Mouse (Mus musculus) liver, embryonic 14.5 days (tissue): ENCODE results near the gene Gab3. TPM values are rescaled to one million over a fixed set of nuclear protein-coding genes. Genes with fewer than 3 reads are reported as not detected.

Experiments
- ATAC-seq: fragments of 200-750 bp; cut with Nextera tagmentation; 2 replicates; pipeline ENCODE4 v1.8.0; 2017; ENCODE audit warnings: moderate number of reproducible peaks, mild to moderate bottlenecking, moderate library complexity; ENCODE audit not compliant: insufficient read depth
- DNase-seq, 3 experiments: peaks; one replicate each; pipeline ENCODE4 v3.0.0-alpha.2; 2012 to 2013; ENCODE audit warnings: low read depth in 3 of 3, low spot score in 3 of 3
- H3K27ac ChIP-seq: fragments of 300-500 bp; sonication (generic); 2 replicates; pipeline ENCODE4 v1.5.1; 2014; ENCODE audit warnings: moderate library complexity, mild to moderate bottlenecking, control low read depth, inconsistent platforms
- H3K27me3 ChIP-seq: fragments of 300-500 bp; sonication (generic); 2 replicates; pipeline ENCODE4 v1.6.1; 2014; ENCODE audit warnings: mild to moderate bottlenecking, low read length, moderate library complexity; ENCODE audit not compliant: control insufficient read depth, insufficient read depth
- H3K36me3 ChIP-seq: fragments of 300-500 bp; sonication (generic); replicated peaks from 2 replicates; pipeline ENCODE4 v1.6.1; 2014; ENCODE audit warnings: low read depth; ENCODE audit not compliant: control insufficient read depth, insufficient read depth
- H3K4me1 ChIP-seq, 2 experiments: fragments of 200-500 bp in 1 of 2; fragments of 300-500 bp in 1 of 2; sonication (generic) in 1 of 2; replicated peaks; 2 replicates each; pipeline ENCODE4 v1.6.1; 2012 to 2014; ENCODE audit warnings: antibody characterized with exemption in 1 of 2, inconsistent platforms in 1 of 2, low read length in 1 of 2; ENCODE audit not compliant: control insufficient read depth in 2 of 2, insufficient read depth in 2 of 2
- H3K4me2 ChIP-seq: fragments of 300-500 bp; sonication (generic); 2 replicates; pipeline ENCODE4 v1.6.1; 2014; ENCODE audit warnings: low read depth, mild to moderate bottlenecking, control low read depth, moderate library complexity
- H3K4me3 ChIP-seq, 2 experiments: fragments of 200-500 bp in 1 of 2; fragments of 300-500 bp in 1 of 2; sonication (generic) in 1 of 2; 2 replicates each; pipeline ENCODE4 v1.5.1; 2012 to 2014; ENCODE audit warnings: low read depth in 2 of 2, low read length in 2 of 2, mild to moderate bottlenecking in 2 of 2, control low read depth in 1 of 2, inconsistent platforms in 1 of 2, moderate library complexity in 1 of 2; ENCODE audit not compliant: insufficient read depth in 1 of 2
- H3K9ac ChIP-seq: fragments of 300-500 bp; sonication (generic); replicated peaks from 2 replicates; pipeline ENCODE4 v1.6.1; 2014; ENCODE audit warnings: mild to moderate bottlenecking, control low read depth, moderate library complexity
- H3K9me3 ChIP-seq: fragments of 300-500 bp; sonication (generic); 2 replicates; pipeline ENCODE4 v1.6.1; 2016; ENCODE audit warnings: low read length, mixed read lengths; ENCODE audit not compliant: control insufficient read depth
- CTCF ChIP-seq: IDR thresholded peaks from 2 replicates; pipeline ENCODE4 v1.5.1; 2016; ENCODE audit warnings: antibody characterized with exemption, low read depth, control low read depth
- EP300 ChIP-seq: IDR thresholded peaks from 2 replicates; pipeline ENCODE4 v1.6.1; 2016; ENCODE audit warnings: antibody characterized with exemption, low read depth
- WGBS: fragments of 180-500 bp; shearing (Covaris S2); extraction: QIAGEN DNeasy Blood & Tissue Kit; methylation state at CpG from one replicate; pipeline ENCODE4 v1.1.7; 2014; ENCODE audit not compliant: insufficient replicate concordance; 5-methylcytosine and 5-hydroxymethylcytosine counted together
- polyA plus RNA-seq, 2 experiments: library from polyadenylated mRNA; depleted of rRNA in 1 of 2; stranded (reverse) in 1 of 2; unstranded in 1 of 2; fragments of >200 nt; fragmentation: Nextera tagmentation in 1 of 2; extraction: Ambion mirVana in 1 of 2; gene quantifications; 2 replicates each; pipeline versions ENCODE4 v1.2.1 to v1.2.3; 2012 to 2014

Gab3 gene
- polyA plus RNA-seq, 2 experiments: 0.56 to 0.63 TPM

GRCm38 (mm10) chrX:75126893-75127292 is 41.6 kb upstream of the Gab3 start:
- Histone ChIP-seq H3K4me2 (peak overlapping the region; percentile 77), H3K9me3 (no peaks in the 10 kb centered on the region), H3K4me3 (no peak overlapping the region), H3K9ac (no peak overlapping the region), H3K27ac (no peak overlapping the region), H3K36me3 (peaks cover 21% of the 10 kb centered on the region), H3K4me1 (peaks cover 6 to 11% of the 10 kb centered on the region in 2 experiments; a peak in 3 of 4 replicates), H3K27me3 (no peaks in the 10 kb centered on the region)
- DNase-seq: no peak
- TF ChIP-seq EP300 (no peak), CTCF (no peak)
- no peak for ATAC-seq

DNA sequence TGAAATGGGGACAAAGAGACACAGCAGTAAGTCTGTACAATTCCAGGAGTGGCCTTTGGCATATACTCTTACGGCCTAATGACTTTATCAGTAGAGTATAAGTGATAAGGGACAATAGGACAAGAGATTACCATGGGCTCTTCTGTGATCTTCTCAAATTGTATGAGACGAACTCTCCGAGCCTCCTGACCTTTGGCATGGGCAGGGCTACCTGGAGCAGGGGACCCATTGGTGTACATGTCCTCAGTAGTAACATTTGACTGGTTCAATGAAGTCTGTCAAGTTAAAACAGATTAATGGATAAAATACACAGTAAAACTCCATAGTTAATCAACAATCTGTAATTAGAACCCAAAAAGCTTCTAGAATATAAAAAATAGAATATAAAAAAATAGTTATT is 40.3 kb upstream of the Gab3 start:
- DNase-seq (no peak), ATAC-seq (no peak)
- TF ChIP-seq CTCF: no peak
- TF ChIP-seq EP300: no peak
- no peaks in the 10 kb centered on the region for H3K9me3 ChIP-seq
- H3K9ac ChIP-seq: no peak overlapping the region
- no peak overlapping the region for H3K27ac ChIP-seq
- WGBS: 72% methylated on average over 3 of the region's 3 CpGs
- H3K36me3 ChIP-seq: peaks cover 31% of the 10 kb centered on the region
- no peak overlapping the region for H3K4me2 ChIP-seq
- peaks cover 6 to 10% of the 10 kb centered on the region in 2 experiments; a peak in 3 of 4 replicates for H3K4me1 ChIP-seq
- no peak overlapping the region for H3K4me3 ChIP-seq
- no peaks in the 10 kb centered on the region for H3K27me3 ChIP-seq

GRCm38 (mm10) chrX:75115550-75115949 is 30.3 kb upstream of the Gab3 start:
- TF ChIP-seq EP300 (peak; percentile 85), CTCF (no peak)
- Histone ChIP-seq H3K36me3 (peaks cover 53% of the 10 kb centered on the region), H3K27ac (peak overlapping the region; percentile 77), H3K27me3 (no peaks in the 10 kb centered on the region), H3K9me3 (no peaks in the 10 kb centered on the region), H3K4me3 (no peak overlapping the region), H3K4me2 (peak overlapping the region; percentile 54), H3K9ac (peak overlapping the region; percentile 45), H3K4me1 (peaks cover 17 to 20% of the 10 kb centered on the region in 2 experiments)
- ATAC-seq (peak; percentile 94), DNase-seq (peak; percentile 47 to 65 (median 63))

DNA sequence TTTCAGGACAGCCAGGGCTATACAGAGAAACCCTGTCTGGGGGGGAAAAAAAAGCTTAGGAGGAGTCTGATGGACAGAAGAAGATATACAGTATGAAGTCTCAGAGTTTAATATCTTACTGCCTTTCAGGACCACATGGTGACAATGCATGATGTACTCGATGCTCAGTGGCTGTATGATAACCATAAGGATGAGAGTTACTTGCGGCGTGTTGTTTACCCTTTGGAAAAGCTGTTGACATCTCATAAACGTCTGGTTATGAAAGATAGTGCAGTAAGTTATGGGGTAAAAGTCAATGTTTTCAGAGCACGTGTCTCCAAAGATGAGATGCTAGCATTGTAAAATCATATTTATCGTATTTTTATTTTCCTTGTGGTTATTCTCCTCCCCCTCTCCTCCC is 17.0 kb upstream of the Gab3 start:
- ATAC-seq: peak; percentile 58

DNA sequence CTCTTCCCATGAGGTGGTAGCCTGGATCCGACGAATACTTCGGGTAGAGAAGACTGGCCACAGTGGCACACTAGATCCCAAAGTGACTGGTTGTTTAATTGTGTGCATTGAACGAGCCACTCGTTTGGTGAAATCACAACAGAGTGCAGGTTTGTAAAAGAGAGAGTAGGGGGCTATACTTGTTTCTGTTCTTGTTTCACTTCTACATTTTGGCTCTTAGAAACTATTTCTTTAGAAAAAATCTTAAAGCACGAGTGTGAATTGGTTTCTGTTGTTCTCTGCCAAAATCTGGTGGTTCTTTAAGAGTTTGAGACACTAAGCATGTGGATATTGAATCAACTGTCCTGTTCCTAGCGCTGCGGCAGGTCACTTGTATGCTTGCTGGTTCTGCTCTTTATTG is 13.5 kb upstream of the Gab3 start:
- Histone ChIP-seq H3K36me3 (peaks cover 25% of the 10 kb centered on the region), H3K4me2 (peak overlapping the region; percentile 74), H3K27ac (no peak overlapping the region), H3K4me3 (no peak overlapping the region), H3K9me3 (no peaks in the 10 kb centered on the region), H3K9ac (no peak overlapping the region), H3K27me3 (no peaks in the 10 kb centered on the region), H3K4me1 (peaks cover 0 to 2% of the 10 kb centered on the region in 2 experiments; a peak in 1 of 4 replicates)
- TF ChIP-seq EP300 (no peak), CTCF (no peak)
- DNase-seq (no peak), ATAC-seq (no peak)
- 79% methylated on average over 8 of the region's 8 CpGs for WGBS

More for the DNA sequence above, 17.0 kb upstream of the Gab3 start:
- H3K4me3 ChIP-seq: no peak overlapping the region
- H3K9ac ChIP-seq: no peak overlapping the region
- H3K4me1 ChIP-seq: no peaks in the 10 kb centered on the region
- H3K9me3 ChIP-seq: no peaks in the 10 kb centered on the region
- no peak overlapping the region for H3K27ac ChIP-seq
- no peak for DNase-seq
- WGBS: 62% methylated on average over 6 of the region's 6 CpGs
- H3K4me2 ChIP-seq: no peak overlapping the region
- H3K27me3 ChIP-seq: no peaks in the 10 kb centered on the region
- H3K36me3 ChIP-seq: peaks cover 42% of the 10 kb centered on the region
- TF ChIP-seq CTCF: no peak
- no peak for TF ChIP-seq EP300
